Comparison of ENCODE assay signal across 8 mouse cellular contexts in the genomic region with DNA sequence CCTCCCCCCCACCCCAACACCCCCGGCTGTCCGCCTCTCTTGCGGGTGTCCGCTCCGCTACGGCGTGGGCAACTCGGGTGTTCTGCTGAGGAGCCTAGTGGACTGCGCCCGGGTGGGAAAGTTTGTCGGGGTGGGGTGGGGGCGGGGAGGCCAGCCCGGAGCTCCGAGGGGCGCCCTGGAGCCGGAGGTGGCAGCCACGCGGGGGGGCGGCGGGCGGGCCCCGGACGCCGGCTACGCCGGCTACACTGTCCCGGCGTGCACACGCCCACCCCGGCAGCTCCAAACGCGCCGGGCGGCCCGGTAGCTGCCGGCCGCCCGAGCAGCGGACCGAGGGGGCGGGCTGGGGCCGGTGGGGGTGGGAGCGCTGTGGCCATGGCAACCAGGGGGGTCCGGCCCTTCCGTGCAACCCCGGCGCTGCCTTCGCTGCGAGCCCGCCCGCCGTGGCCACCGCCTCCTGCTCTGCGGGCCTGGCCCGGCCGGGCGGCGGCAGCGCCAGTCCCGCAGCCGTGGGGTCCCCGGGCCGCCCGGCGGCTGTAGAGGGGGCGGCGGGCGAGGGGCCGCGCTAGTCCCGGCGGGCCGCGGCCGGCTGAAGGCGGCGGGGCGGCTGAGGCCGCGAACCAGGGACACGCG. TPM values are rescaled to one million over a fixed set of nuclear protein-coding genes. Genes with fewer than 3 reads are reported as not detected.
DNase-seq lines count a peak whose midpoint lies in the region; ATAC-seq and TF ChIP-seq lines count a peak whose summit lies in the region.

No protein-coding gene starts in this region.

- no peaks in the 10 kb centered on the region for H3K27me3 ChIP-seq in forebrain, embryonic 11.5 days (ENCODE audit: control insufficient read depth, insufficient read depth, low read length)
- no peaks in the 10 kb centered on the region for H3K27me3 ChIP-seq in hindbrain, embryonic 15.5 days
- H3K27me3 ChIP-seq in lung, embryonic 14.5 days (ENCODE audit: insufficient read depth, low read length) = no peaks in the 10 kb centered on the region

- peak; percentile 58 for ATAC-seq in forebrain, embryonic 11.5 days (replicated peaks; ENCODE audit: low FRiP score)
- ATAC-seq in hindbrain, embryonic 15.5 days (ENCODE audit: low FRiP score, low read depth) = peak; percentile 27
- ATAC-seq in lung, embryonic 14.5 days (ENCODE audit: insufficient read depth) = peak; percentile 42

- H3K4me2 ChIP-seq in forebrain, embryonic 11.5 days (ENCODE audit: low read depth, low read length, severe bottlenecking) = peak overlapping the region; percentile 49
- H3K4me2 ChIP-seq in hindbrain, embryonic 15.5 days = peak overlapping the region; percentile 85
- peak overlapping the region; percentile 85 for H3K4me2 ChIP-seq in lung, embryonic 14.5 days

- H3K4me1 ChIP-seq in forebrain, embryonic 11.5 days (replicated peaks; ENCODE audit: control insufficient read depth, insufficient read depth, low read length) = no peaks in the 10 kb centered on the region
- H3K4me1 ChIP-seq in hindbrain, embryonic 15.5 days (replicated peaks) = peaks cover 27% of the 10 kb centered on the region
- peaks cover 10% of the 10 kb centered on the region for H3K4me1 ChIP-seq in lung, embryonic 14.5 days (ENCODE audit: insufficient read depth)

- H3K9ac ChIP-seq in forebrain, embryonic 11.5 days (ENCODE audit: low read length) = peak overlapping the region; percentile 98
- peak overlapping the region; percentile 96 for H3K9ac ChIP-seq in hindbrain, embryonic 15.5 days
- H3K9ac ChIP-seq in lung, embryonic 14.5 days = peak overlapping the region; percentile 97

- peak overlapping the region; percentile 87 for H3K27ac ChIP-seq in forebrain, embryonic 11.5 days (ENCODE audit: low read depth, low read length)
- H3K27ac ChIP-seq in hindbrain, embryonic 15.5 days (replicated peaks) = peak overlapping the region; percentile 92
- peak overlapping the region; percentile 86; the same call in 1 of the 2 replicates for H3K27ac ChIP-seq in lung, embryonic 14.5 days (ENCODE audit: low read depth)

- TF ChIP-seq CTCF in lung, embryonic 14.5 days (IDR thresholded peaks at IDR 0.05; ENCODE audit: low read depth) = no peak

- no peaks in the 10 kb centered on the region for H3K36me3 ChIP-seq in forebrain, embryonic 11.5 days (ENCODE audit: control insufficient read depth, insufficient read depth, low read length)
- H3K36me3 ChIP-seq in hindbrain, embryonic 15.5 days = peaks cover 4% of the 10 kb centered on the region; the same call in 1 of the 2 replicates
- H3K36me3 ChIP-seq in lung, embryonic 14.5 days (ENCODE audit: insufficient read depth) = peaks cover 13% of the 10 kb centered on the region

- H3K4me3 ChIP-seq in forebrain, embryonic 11.5 days (ENCODE audit: low read depth, low read length) = peak overlapping the region; percentile 99
- peak overlapping the region; percentile 97 for H3K4me3 ChIP-seq in hindbrain, embryonic 15.5 days
- H3K4me3 ChIP-seq in lung, embryonic 14.5 days (ENCODE audit: low read depth, low read length) = peak overlapping the region; percentile 94

- peak; percentile 56 for DNase-seq in adrenal gland, adult 2 months
- no peak for DNase-seq in adrenal gland, adult 8-10 months
- DNase-seq in Muller cell, postnatal 12 days (ENCODE audit: inconsistent ontology term) = peak; percentile 28
- DNase-seq in forebrain, embryonic 11.5 days (ENCODE audit: low spot score) = peak; percentile 77
- peak; percentile 49 for DNase-seq in lung, embryonic 14.5 days
- peak; percentile 30 to 32 for DNase-seq in spleen, adult 18-20 months
- DNase-seq in right cerebral cortex, postnatal 10 days (ENCODE audit: low spot score in 2 of 2) = no peak

- under 1% methylated on average over 58 of the region's 82 CpGs for WGBS in forebrain, embryonic 11.5 days
- 2% methylated on average over 29 of the region's 82 CpGs for WGBS in hindbrain, embryonic 15.5 days
- under 1% methylated on average over 33 of the region's 82 CpGs for WGBS in lung, embryonic 14.5 days

- H3K9me3 ChIP-seq in forebrain, embryonic 11.5 days (ENCODE audit: control insufficient read depth, low read length) = no peaks in the 10 kb centered on the region
- H3K9me3 ChIP-seq in hindbrain, embryonic 15.5 days = no peaks in the 10 kb centered on the region
- H3K9me3 ChIP-seq in lung, embryonic 14.5 days (ENCODE audit: low read depth, low read length) = no peaks in the 10 kb centered on the region

RNA-seq across cellular contexts. Expression of gene Usp42, which starts 0.5 kb away (rescaled TPM):
- 10 to 100 TPM; 13.1 to 14.6 TPM for total RNA-seq in adrenal gland, adult 2 months (2021)
- polyA plus RNA-seq in adrenal gland, adult 2 months (2012; rRNA removed) = 6.2 and 6.8 TPM in 2 replicates
- 10 to 100 TPM; 13.2 to 19.8 (median 15.1) TPM for total RNA-seq in adrenal gland, adult 8-10 months (2022)
- 35.5 and 36.9 TPM in 2 replicates for polyA plus RNA-seq in forebrain, embryonic 11.5 days (2014; fragmentation: Nextera tagmentation; extraction: Ambion mirVana)
- 27.3 and 28.1 TPM in 2 replicates for polyA plus RNA-seq in hindbrain, embryonic 15.5 days (2015; fragmentation: Nextera tagmentation; extraction: Ambion mirVana)
- polyA plus RNA-seq in lung, embryonic 14.5 days (2014; fragmentation: Nextera tagmentation; extraction: Ambion mirVana) = 24.1 and 26.8 TPM in 2 replicates

Comparison
In these comparisons a context has a peak if more than half of its experiments do, and no peak if none do; other contexts are left out.
1. DNase-seq: peak in adrenal gland, adult 2 months (single experiment), Muller cell, postnatal 12 days (single experiment), forebrain, embryonic 11.5 days (single experiment), lung, embryonic 14.5 days (single experiment) and spleen, adult 18-20 months (2 of 2); none in adrenal gland, adult 8-10 months (single experiment) and right cerebral cortex, postnatal 10 days (0 of 2).
2. Peak in every context shown above with its lines, with median percentiles within 50 percentile points of each other: ATAC-seq, H3K27ac ChIP-seq, H3K4me2 ChIP-seq, H3K4me3 ChIP-seq and H3K9ac ChIP-seq.